Mouse (Mus musculus): ENCODE measurements around the gene Nkx1-2. TPM values are rescaled to one million over a fixed set of nuclear protein-coding genes. Genes with fewer than 3 reads are reported as not detected.

The Nkx1-2 gene
- polyA plus RNA-seq, 1 experiment from 2014 or later: 0.57 TPM

GRCm38 (mm10) chr7:132587167-132587566 is 12.3 kb downstream of the Nkx1-2 start:
- no peaks in the 10 kb centered on the region for H3K27me3 ChIP-seq (replicated peaks; ENCODE audit: control insufficient read depth, insufficient read depth, low read length)
- H3K4me3 ChIP-seq (ENCODE audit: low read depth, low read length): no peak overlapping the region
- H3K27ac ChIP-seq (ENCODE audit: low read depth, low read length): peak overlapping the region; percentile 76
- no peaks in the 10 kb centered on the region for H3K9me3 ChIP-seq (ENCODE audit: control insufficient read depth)
- no peaks in the 10 kb centered on the region for H3K36me3 ChIP-seq (ENCODE audit: control insufficient read depth, insufficient read depth)
- TF ChIP-seq CTCF (IDR thresholded peaks at IDR 0.05; ENCODE audit: low read depth): no peak
- H3K4me1 ChIP-seq (replicated peaks; ENCODE audit: control insufficient read depth, insufficient read depth, low read length): 0 out of 2 replicates have a peak, but pooled peaks cover 8% of the 10 kb centered on the region
- 20% methylated on average over 5 of the region's 5 CpGs for WGBS
- peak overlapping the region; percentile 25 for H3K4me2 ChIP-seq (replicated peaks; ENCODE audit: low read depth)
- peak; percentile 67 for ATAC-seq
- no peak overlapping the region for H3K9ac ChIP-seq (ENCODE audit: low read depth, low read length)

GRCm38 (mm10) chr7:132585695-132586491 is 13.5 kb downstream of the Nkx1-2 start:
- H3K27ac ChIP-seq (ENCODE audit: low read depth, low read length): peak overlapping the region; percentile 76
- ATAC-seq: peak; percentile 74
- no peak overlapping the region for H3K4me3 ChIP-seq (ENCODE audit: low read depth, low read length)
- H3K9ac ChIP-seq (ENCODE audit: low read depth, low read length): no peak overlapping the region
- no peaks in the 10 kb centered on the region for H3K9me3 ChIP-seq (ENCODE audit: control insufficient read depth)
- no peak overlapping the region; the same call in 1 of the 2 replicates for H3K4me2 ChIP-seq (replicated peaks; ENCODE audit: low read depth)
- H3K4me1 ChIP-seq (replicated peaks; ENCODE audit: control insufficient read depth, insufficient read depth, low read length): 0 out of 2 replicates have a peak, but pooled peaks cover 8% of the 10 kb centered on the region
- no peaks in the 10 kb centered on the region for H3K27me3 ChIP-seq (replicated peaks; ENCODE audit: control insufficient read depth, insufficient read depth, low read length)
- H3K36me3 ChIP-seq (ENCODE audit: control insufficient read depth, insufficient read depth): no peaks in the 10 kb centered on the region
- WGBS: 27% methylated on average over 3 of the region's 3 CpGs
- no peak for TF ChIP-seq CTCF (IDR thresholded peaks at IDR 0.05; ENCODE audit: low read depth)

GRCm38 (mm10) chr7:132581441-132581840 is 18.0 kb downstream of the Nkx1-2 start:
- Histone ChIP-seq H3K4me1 (replicated peaks; ENCODE audit: control insufficient read depth, insufficient read depth, low read length) (0 out of 2 replicates have a peak, but pooled peaks cover 12% of the 10 kb centered on the region), H3K4me3 (ENCODE audit: low read depth, low read length) (no peak overlapping the region), H3K27ac (ENCODE audit: low read depth, low read length) (peak overlapping the region; percentile 62), H3K36me3 (ENCODE audit: control insufficient read depth, insufficient read depth) (no peaks in the 10 kb centered on the region), H3K27me3 (replicated peaks; ENCODE audit: control insufficient read depth, insufficient read depth, low read length) (no peaks in the 10 kb centered on the region), H3K9ac (ENCODE audit: low read depth, low read length) (no peak overlapping the region), H3K4me2 (replicated peaks; ENCODE audit: low read depth) (no peak overlapping the region), H3K9me3 (ENCODE audit: control insufficient read depth) (no peaks in the 10 kb centered on the region)
- TF ChIP-seq CTCF (IDR thresholded peaks at IDR 0.05; ENCODE audit: low read depth): no peak
- 63% methylated on average over 2 of the region's 2 CpGs for WGBS
- no peak for ATAC-seq

- no peaks in the 10 kb centered on the region for H3K36me3 ChIP-seq (ENCODE audit: control insufficient read depth, insufficient read depth)
- no peaks in the 10 kb centered on the region for H3K27me3 ChIP-seq (replicated peaks; ENCODE audit: control insufficient read depth, insufficient read depth, low read length)
- H3K9me3 ChIP-seq (ENCODE audit: control insufficient read depth): no peaks in the 10 kb centered on the region
- H3K9ac ChIP-seq (ENCODE audit: low read depth, low read length): 0 out of 2 replicates have a peak overlapping the region, but pooled peaks have one; percentile 7
- peak overlapping the region; percentile 55 for H3K4me2 ChIP-seq (replicated peaks; ENCODE audit: low read depth)
- H3K4me1 ChIP-seq (replicated peaks; ENCODE audit: control insufficient read depth, insufficient read depth, low read length): 0 out of 2 replicates have a peak, but pooled peaks cover 12% of the 10 kb centered on the region
- peak overlapping the region; percentile 71 for H3K27ac ChIP-seq (ENCODE audit: low read depth, low read length)
- TF ChIP-seq CTCF (IDR thresholded peaks at IDR 0.05; ENCODE audit: low read depth): no peak
- H3K4me3 ChIP-seq (ENCODE audit: low read depth, low read length): peak overlapping the region; percentile 11; the same call in 1 of the 2 replicates
- 33% methylated on average over 6 of the region's 6 CpGs for whole genome bisulfite sequencing
- ATAC-seq: peak; percentile 66
These were observed 18.9 kb downstream of the Nkx1-2 start for GRCm38 (mm10) chr7:132580511-132580910.

- Histone ChIP-seq H3K4me3 (ENCODE audit: low read depth, low read length) (peak overlapping the region; percentile 66; the same call in 1 of the 2 replicates), H3K27ac (ENCODE audit: low read depth, low read length) (peak overlapping the region; percentile 99), H3K9ac (ENCODE audit: low read depth, low read length) (0 out of 2 replicates have a peak overlapping the region, but pooled peaks have one; percentile 13), H3K4me2 (replicated peaks; ENCODE audit: low read depth) (peak overlapping the region; percentile 71), H3K36me3 (ENCODE audit: control insufficient read depth, insufficient read depth) (no peaks in the 10 kb centered on the region), H3K4me1 (replicated peaks; ENCODE audit: control insufficient read depth, insufficient read depth, low read length) (0 out of 2 replicates have a peak, but pooled peaks cover 7% of the 10 kb centered on the region), H3K27me3 (replicated peaks; ENCODE audit: control insufficient read depth, insufficient read depth, low read length) (no peaks in the 10 kb centered on the region), H3K9me3 (ENCODE audit: control insufficient read depth) (no peaks in the 10 kb centered on the region)
- 31% methylated on average over 4 of the region's 4 CpGs for WGBS
- TF ChIP-seq CTCF (IDR thresholded peaks at IDR 0.05; ENCODE audit: low read depth): no peak
- no peak for ATAC-seq
These were observed 22.5 kb downstream of the Nkx1-2 start for GRCm38 (mm10) chr7:132576891-132577290.

GRCm38 (mm10) chr7:132576116-132576650 is 23.3 kb downstream of the Nkx1-2 start, which contains the start of gene Oat:
Gene Oat (minus strand): TSS chr7:132576398.
- H3K4me3 ChIP-seq (ENCODE audit: low read depth, low read length): peak within 1 kb of the TSS; percentile 66
- H3K9me3 ChIP-seq (ENCODE audit: control insufficient read depth): no peaks in the 10 kb centered on the region
- peak within 1 kb of the TSS; percentile 99 for H3K27ac ChIP-seq (ENCODE audit: low read depth, low read length)
- H3K9ac ChIP-seq (ENCODE audit: low read depth, low read length): peak within 1 kb of the TSS; percentile 87
- peak; percentile 88 for ATAC-seq
- H3K4me2 ChIP-seq (replicated peaks; ENCODE audit: low read depth): peak within 1 kb of the TSS; percentile 71
- TF ChIP-seq CTCF (IDR thresholded peaks at IDR 0.05; ENCODE audit: low read depth): peak; percentile 23; the same call in 1 of the 2 replicates
- 0 out of 2 replicates have a peak, but pooled peaks cover 7% of the 10 kb centered on the region for H3K4me1 ChIP-seq (replicated peaks; ENCODE audit: control insufficient read depth, insufficient read depth, low read length)
- H3K36me3 ChIP-seq (ENCODE audit: control insufficient read depth, insufficient read depth): no peaks in the 10 kb centered on the region
- no peaks in the 10 kb centered on the region for H3K27me3 ChIP-seq (replicated peaks; ENCODE audit: control insufficient read depth, insufficient read depth, low read length)
- WGBS: under 1% methylated on average over 47 of the region's 49 CpGs
